Mouse (Mus musculus): ENCODE measurements at regions not wholly inside any gene's neighbourhood (a gene's known extent, or its start where the extent isn't known, plus 50 kb on each side); places are given as distances from the start of the nearest gene placed in this dataset.

GRCm38 (mm10) chr1:33022852-33023251 lies 475.8 kb upstream of the Gm5415 start:
- TF ChIP-seq CTCF (conservative IDR thresholded peaks at IDR 0.05 in 1 of 2, IDR thresholded peaks at IDR 0.05 in 1 of 2; ENCODE audit: low read depth in 2 of 2, low read length in 2 of 2) (peak; percentile 45 to 51), SMC3 (IDR thresholded peaks at IDR 0.05; ENCODE audit: low read depth, low read length) (peak; percentile 11; the same call in 1 of the 2 replicates), RAD21 (IDR thresholded peaks at IDR 0.05; ENCODE audit: low read depth, low read length) (peak; percentile 25), GABPA (IDR thresholded peaks at IDR 0.05; ENCODE audit: insufficient replicate concordance, low read depth, low read length) (no peak), ZC3H11A (IDR thresholded peaks at IDR 0.05; ENCODE audit: low read depth, low read length) (no peak), ZNF384 (IDR thresholded peaks at IDR 0.05; ENCODE audit: low read depth, low read length) (peak; percentile 97)
- no peak overlapping the region for H3K4me2 ChIP-seq (ENCODE audit: insufficient read depth, low read depth, poor library complexity, severe bottlenecking)
- DNase-seq (ENCODE audit: extremely low read depth) = peak; percentile 21
- H3K79me2 ChIP-seq (replicated peaks; ENCODE audit: control insufficient read depth, extremely low read depth, insufficient read depth, poor library complexity, severe bottlenecking) = no peaks in the 10 kb centered on the region
- no peaks in the 10 kb centered on the region for H3K4me1 ChIP-seq (ENCODE audit: control insufficient read depth in 1 of 2, insufficient read depth in 2 of 2)
- no peaks in the 10 kb centered on the region for H3K9me3 ChIP-seq (replicated peaks; ENCODE audit: low read length)
- in situ Hi-C loops (cut with MboI; ENCODE audit: low pct_ligation_motif_present, low pct_unique_long_range_greater_than_20kb, low sequenced_read_pairs) = no loop called here
- H3K27me3 ChIP-seq (replicated peaks) = no peaks in the 10 kb centered on the region
- H3K27ac ChIP-seq (ENCODE audit: insufficient read depth, low read depth) = no peak overlapping the region
- no peak overlapping the region for H3K9ac ChIP-seq (ENCODE audit: insufficient read depth, low read depth)
- dilution Hi-C loops (cut with MboI; ENCODE audit: extremely low pct_ligation_motif_present, extremely low pct_unique_long_range_greater_than_20kb, low sequenced_read_pairs) = no loop called here
- no peak overlapping the region for H3K4me3 ChIP-seq (replicated peaks in 1 of 3; ENCODE audit: low read depth in 2 of 3, low read length in 2 of 3, poor library complexity in 1 of 3)
- H3K36me3 ChIP-seq (replicated peaks in 1 of 2; ENCODE audit: control insufficient read depth in 1 of 2, insufficient read depth in 1 of 2, low read length in 1 of 2) = no peaks in the 10 kb centered on the region

- Histone ChIP-seq H3K4me1 (ENCODE audit: control insufficient read depth in 1 of 2, insufficient read depth in 2 of 2) (no peaks in the 10 kb centered on the region), H3K79me2 (replicated peaks; ENCODE audit: control insufficient read depth, extremely low read depth, insufficient read depth, poor library complexity, severe bottlenecking) (no peaks in the 10 kb centered on the region), H3K9ac (ENCODE audit: insufficient read depth, low read depth) (no peak overlapping the region), H3K36me3 (replicated peaks in 1 of 2; ENCODE audit: control insufficient read depth in 1 of 2, insufficient read depth in 1 of 2, low read length in 1 of 2) (no peaks in the 10 kb centered on the region), H3K4me3 (replicated peaks in 1 of 3; ENCODE audit: low read depth in 2 of 3, low read length in 2 of 3, poor library complexity in 1 of 3) (no peak overlapping the region), H3K4me2 (ENCODE audit: insufficient read depth, low read depth, poor library complexity, severe bottlenecking) (no peak overlapping the region), H3K27ac (ENCODE audit: insufficient read depth, low read depth) (no peak overlapping the region), H3K27me3 (replicated peaks) (no peaks in the 10 kb centered on the region), H3K9me3 (replicated peaks; ENCODE audit: low read length) (no peaks in the 10 kb centered on the region)
- DNase-seq (ENCODE audit: extremely low read depth) = no peak
- TF ChIP-seq ZMIZ1 (IDR thresholded peaks at IDR 0.05; ENCODE audit: low read depth, low read length) (no peak), PAX5 (IDR thresholded peaks at IDR 0.05; ENCODE audit: low read length) (no peak), GABPA (IDR thresholded peaks at IDR 0.05; ENCODE audit: insufficient replicate concordance, low read depth, low read length) (no peak), POLR2A (IDR thresholded peaks at IDR 0.05; ENCODE audit: low read depth, low read length) (no peak), ELF1 (IDR thresholded peaks at IDR 0.05; ENCODE audit: low read depth, low read length) (no peak), ZKSCAN1 (IDR thresholded peaks at IDR 0.05; ENCODE audit: borderline replicate concordance, low read depth, low read length) (no peak)
- dilution Hi-C loops (cut with MboI; ENCODE audit: extremely low pct_ligation_motif_present, extremely low pct_unique_long_range_greater_than_20kb, low sequenced_read_pairs) = no loop called here
- in situ Hi-C loops (cut with MboI; ENCODE audit: low pct_ligation_motif_present, low pct_unique_long_range_greater_than_20kb, low sequenced_read_pairs) = no loop called here
Measured at GRCm38 (mm10) chr1:33003992-33004391, 456.9 kb upstream of the Gm5415 start.

- in situ Hi-C loops (cut with MboI; ENCODE audit: low pct_ligation_motif_present, low pct_unique_long_range_greater_than_20kb, low sequenced_read_pairs) (no loop called here), dilution Hi-C loops (cut with MboI; ENCODE audit: extremely low pct_ligation_motif_present, extremely low pct_unique_long_range_greater_than_20kb, low sequenced_read_pairs) (no loop called here)
- Histone ChIP-seq H3K79me2 (replicated peaks; ENCODE audit: control insufficient read depth, extremely low read depth, insufficient read depth, poor library complexity, severe bottlenecking) (no peaks in the 10 kb centered on the region), H3K4me2 (ENCODE audit: insufficient read depth, low read depth, poor library complexity, severe bottlenecking) (no peak overlapping the region), H3K4me1 (ENCODE audit: control insufficient read depth in 1 of 2, insufficient read depth in 2 of 2) (no peaks in the 10 kb centered on the region), H3K9me3 (replicated peaks; ENCODE audit: low read length) (peaks cover 3% of the 10 kb centered on the region), H3K27ac (ENCODE audit: insufficient read depth, low read depth) (no peak overlapping the region), H3K36me3 (replicated peaks in 1 of 2; ENCODE audit: control insufficient read depth in 1 of 2, insufficient read depth in 1 of 2, low read length in 1 of 2) (no peaks in the 10 kb centered on the region), H3K27me3 (replicated peaks) (no peaks in the 10 kb centered on the region), H3K9ac (ENCODE audit: insufficient read depth, low read depth) (no peak overlapping the region), H3K4me3 (replicated peaks in 1 of 3; ENCODE audit: low read depth in 2 of 3, low read length in 2 of 3, poor library complexity in 1 of 3) (no peak overlapping the region)
- DNase-seq (ENCODE audit: extremely low read depth) = peak; percentile 14
- TF ChIP-seq CTCF (conservative IDR thresholded peaks at IDR 0.05 in 1 of 2, IDR thresholded peaks at IDR 0.05 in 1 of 2; ENCODE audit: low read depth in 2 of 2, low read length in 2 of 2) (peak; percentile 23 to 39; a peak in 3 of 4 replicates), TCF12 (IDR thresholded peaks at IDR 0.05; ENCODE audit: low read depth, low read length) (no peak)
Measured at GRCm38 (mm10) chr1:32964957-32965356, 417.9 kb upstream of the Gm5415 start.
